Mouse (Mus musculus) embryonic facial prominence, embryonic 14.5 days (tissue): ENCODE measurements around the gene Hoxb5. TPM values are rescaled to one million over a fixed set of nuclear protein-coding genes. Genes with fewer than 3 reads are reported as not detected.

Experiments
- ATAC-seq: fragments of 200-750 bp; cut with Nextera tagmentation; 2 replicates; pipeline ENCODE4 v1.8.0; 2017; ENCODE audit warnings: low read depth, moderate number of reproducible peaks, moderate TSS enrichment
- DNase-seq: peaks from one replicate; pipeline ENCODE4 v3.0.0-alpha.2; 2015; ENCODE audit warnings: low spot score
- H3K27ac ChIP-seq: fragments of 300-500 bp; sonication (generic); replicated peaks from 2 replicates; pipeline ENCODE4 v1.5.1; 2014; ENCODE audit warnings: low read depth, mild to moderate bottlenecking, low read length, moderate library complexity
- H3K27me3 ChIP-seq: fragments of 300-500 bp; sonication (generic); replicated peaks from 2 replicates; pipeline ENCODE4 v1.6.1; 2014; ENCODE audit warnings: low read length; ENCODE audit not compliant: control insufficient read depth, insufficient read depth
- H3K36me3 ChIP-seq: fragments of 300-500 bp; sonication (generic); 2 replicates; pipeline ENCODE4 v1.6.1; 2014; ENCODE audit warnings: low read length, mixed read lengths; ENCODE audit not compliant: control insufficient read depth, insufficient read depth
- H3K4me1 ChIP-seq: fragments of 300-500 bp; sonication (generic); 2 replicates; pipeline ENCODE4 v1.6.1; 2014; ENCODE audit warnings: antibody characterized with exemption, low read length; ENCODE audit not compliant: control insufficient read depth, insufficient read depth
- H3K4me2 ChIP-seq: fragments of 300-500 bp; sonication (generic); 2 replicates; pipeline ENCODE4 v1.6.1; 2014; ENCODE audit warnings: low read depth, mild to moderate bottlenecking, low read length, moderate library complexity, mixed read lengths
- H3K4me3 ChIP-seq: fragments of 300-500 bp; sonication (generic); 2 replicates; pipeline ENCODE4 v1.5.1; 2014; ENCODE audit warnings: low read depth, mild to moderate bottlenecking, low read length
- H3K9ac ChIP-seq: fragments of 300-500 bp; sonication (generic); 2 replicates; pipeline ENCODE4 v1.6.1; 2014; ENCODE audit warnings: low read depth, mild to moderate bottlenecking, low read length, moderate library complexity, mixed read lengths
- H3K9me3 ChIP-seq: fragments of 300-500 bp; sonication (generic); 2 replicates; pipeline ENCODE4 v1.6.1; 2016; ENCODE audit warnings: low read length; ENCODE audit not compliant: control insufficient read depth
- whole genome bisulfite sequencing: fragments of 180-500 bp; shearing (Covaris S2); extraction: QIAGEN DNeasy Blood & Tissue Kit; methylation state at CpG from one replicate; pipeline ENCODE4 v1.1.7; 2014; 5-methylcytosine and 5-hydroxymethylcytosine counted together
- polyA plus RNA-seq: library from polyadenylated mRNA; unstranded; fragments of >200 nt; fragmentation: Nextera tagmentation; extraction: Ambion mirVana; gene quantifications from 2 replicates; pipeline ENCODE4 v1.2.1, GENCODE M21; 2014

The Hoxb5 gene
- polyA plus RNA-seq, 1 experiment from 2014 or later, result 1.8 TPM

DNA sequence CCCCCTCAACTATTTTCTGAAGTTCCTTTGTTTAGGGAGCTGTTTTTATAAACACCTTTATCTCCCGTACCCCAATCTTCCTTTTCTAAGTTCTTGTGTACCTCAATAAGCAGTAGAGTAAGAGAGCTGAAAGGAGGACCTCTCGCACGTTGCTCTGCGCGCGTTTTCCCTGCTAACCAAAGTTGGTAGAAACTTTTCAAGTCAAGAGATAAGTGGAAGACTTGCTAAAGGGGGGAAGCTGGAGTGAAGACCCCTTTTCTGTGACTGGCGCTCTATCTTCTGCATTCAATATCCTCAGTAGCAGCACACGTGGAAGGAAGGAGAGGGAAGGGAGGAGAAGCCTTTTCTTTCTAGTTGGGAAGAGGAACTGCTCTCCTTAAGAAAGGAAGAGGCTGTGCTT lies 21.8 kb downstream of the Hoxb5 start:
- peak overlapping the region; percentile 21; the same call in 1 of the 2 replicates for H3K4me2 ChIP-seq
- H3K27me3 ChIP-seq, result peaks cover 100% of the 10 kb centered on the region
- no peaks in the 10 kb centered on the region for H3K9me3 ChIP-seq
- ATAC-seq (no peak), DNase-seq (no peak)
- H3K9ac ChIP-seq, result no peak overlapping the region
- WGBS, result 5% methylated on average over 8 of the region's 8 CpGs
- no peak overlapping the region for H3K4me3 ChIP-seq
- no peaks in the 10 kb centered on the region for H3K4me1 ChIP-seq
- no peaks in the 10 kb centered on the region for H3K36me3 ChIP-seq
- H3K27ac ChIP-seq, result no peak overlapping the region; the same call in 1 of the 2 replicates

DNA sequence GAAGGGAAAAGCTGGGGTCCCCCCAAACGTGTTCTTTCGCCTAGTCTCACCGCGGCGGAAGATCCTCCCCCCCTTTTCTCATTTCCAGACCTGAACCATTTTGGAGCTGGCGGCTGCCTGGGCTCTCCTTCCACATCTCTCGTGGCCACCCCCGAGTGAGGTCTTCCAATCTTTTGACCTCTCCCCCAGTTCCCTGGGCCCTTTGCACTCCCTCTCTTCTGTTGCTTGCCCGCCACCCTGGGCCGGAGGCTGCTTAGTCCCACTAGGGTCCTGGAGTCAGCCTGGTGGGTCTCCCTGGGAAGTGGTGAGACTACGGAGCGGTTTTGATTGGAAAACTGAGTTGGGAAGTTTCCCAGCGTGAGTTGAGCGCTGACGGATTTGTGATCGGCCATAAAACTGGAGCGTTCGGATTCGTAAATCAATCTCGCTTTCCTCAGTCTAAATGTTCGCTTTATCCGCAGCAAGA lies 22.6 kb downstream of the Hoxb5 start:
- Histone ChIP-seq H3K9ac (peak overlapping the region; percentile 6; the same call in 1 of the 2 replicates), H3K4me1 (no peaks in the 10 kb centered on the region), H3K4me3 (peak overlapping the region; percentile 10; the same call in 1 of the 2 replicates), H3K27me3 (peaks cover 100% of the 10 kb centered on the region), H3K36me3 (no peaks in the 10 kb centered on the region), H3K4me2 (peak overlapping the region; percentile 21; the same call in 1 of the 2 replicates), H3K27ac (no peak overlapping the region; the same call in 1 of the 2 replicates), H3K9me3 (no peaks in the 10 kb centered on the region)
- WGBS, result 5% methylated on average over 22 of the region's 22 CpGs
- DNase-seq (no peak), ATAC-seq (no peak)

DNA sequence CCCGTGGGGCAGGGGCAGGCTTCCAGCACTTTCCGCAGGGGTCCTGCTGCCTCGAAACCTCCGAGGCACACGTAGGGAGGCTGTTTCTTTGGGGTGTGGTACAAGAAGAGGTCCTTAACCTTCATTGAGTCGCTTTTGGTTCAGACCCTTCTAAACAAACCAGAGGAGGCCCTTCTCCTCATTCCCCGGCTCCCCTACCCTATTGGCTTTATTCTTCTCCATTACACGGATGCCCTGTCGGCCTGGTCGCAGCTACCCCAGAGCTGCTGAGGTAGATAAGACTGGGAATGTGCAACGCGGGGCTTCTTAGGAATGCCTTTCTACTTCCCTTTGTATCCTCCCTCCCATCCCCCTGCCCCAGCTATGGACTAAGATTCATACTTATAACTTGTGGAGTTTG lies 23.6 kb downstream of the Hoxb5 start:
- H3K9ac ChIP-seq, result peak overlapping the region; percentile 6; the same call in 1 of the 2 replicates
- no peaks in the 10 kb centered on the region for H3K9me3 ChIP-seq
- ATAC-seq (no peak), DNase-seq (no peak)
- peaks cover 100% of the 10 kb centered on the region for H3K27me3 ChIP-seq
- WGBS, result 2% methylated on average over 12 of the region's 12 CpGs
- H3K4me2 ChIP-seq, result no peak overlapping the region; the same call in 1 of the 2 replicates
- no peaks in the 10 kb centered on the region for H3K4me1 ChIP-seq
- H3K4me3 ChIP-seq, result peak overlapping the region; percentile 1; the same call in 1 of the 2 replicates
- H3K27ac ChIP-seq, result no peak overlapping the region; the same call in 1 of the 2 replicates
- no peaks in the 10 kb centered on the region for H3K36me3 ChIP-seq

DNA sequence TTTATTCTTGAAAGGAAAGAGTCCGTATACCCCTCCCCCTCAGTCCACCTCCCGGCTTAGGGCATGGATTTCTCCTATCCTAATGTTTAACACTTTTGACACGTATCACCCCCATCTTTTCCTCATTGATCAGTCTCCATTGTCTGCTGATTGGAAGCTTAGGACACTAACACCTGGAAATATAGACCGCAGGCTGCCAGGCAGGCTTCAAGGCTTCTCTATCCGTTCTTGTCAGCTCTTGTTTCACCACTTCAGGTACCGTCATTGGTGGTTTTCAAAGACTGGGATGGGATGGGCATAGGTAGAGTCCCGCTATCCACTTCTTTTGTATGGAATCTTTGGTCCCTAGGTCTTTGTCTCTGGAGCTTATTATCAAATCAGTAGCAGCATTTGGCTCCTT lies 24.0 kb downstream of the Hoxb5 start:
- Histone ChIP-seq H3K36me3 (no peaks in the 10 kb centered on the region), H3K9me3 (no peaks in the 10 kb centered on the region), H3K4me3 (no peak overlapping the region), H3K4me1 (no peaks in the 10 kb centered on the region), H3K27me3 (peaks cover 100% of the 10 kb centered on the region), H3K4me2 (no peak overlapping the region), H3K27ac (no peak overlapping the region), H3K9ac (no peak overlapping the region)
- WGBS, result 7% methylated on average over 7 of the region's 7 CpGs
- ATAC-seq, result no peak
- no peak for DNase-seq

DNA sequence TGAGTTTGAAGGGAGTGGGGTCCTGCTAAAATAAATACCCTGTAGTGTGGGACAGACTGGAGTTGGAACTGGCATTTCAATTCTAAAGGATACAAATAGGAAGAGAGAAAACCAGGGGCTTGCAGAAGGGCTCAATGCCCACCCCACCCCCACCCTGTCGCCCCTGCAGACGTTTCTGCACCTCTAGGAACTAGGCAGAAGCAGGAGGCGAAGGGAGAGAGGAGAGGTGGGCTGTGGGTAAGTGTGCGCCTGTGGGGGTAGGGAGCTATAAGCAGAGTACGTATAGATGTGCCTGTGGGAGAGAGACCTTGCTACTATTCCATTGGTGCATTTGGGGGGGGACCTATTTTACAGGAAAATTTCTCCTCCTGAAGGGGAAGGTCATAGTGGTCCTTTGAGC lies 24.6 kb downstream of the Hoxb5 start:
- Histone ChIP-seq H3K27me3 (peaks cover 100% of the 10 kb centered on the region), H3K4me2 (no peak overlapping the region), H3K27ac (no peak overlapping the region), H3K4me3 (no peak overlapping the region), H3K9ac (no peak overlapping the region), H3K9me3 (no peaks in the 10 kb centered on the region), H3K4me1 (no peaks in the 10 kb centered on the region), H3K36me3 (no peaks in the 10 kb centered on the region)
- WGBS, result 7% methylated on average over 5 of the region's 5 CpGs
- DNase-seq, result no peak
- ATAC-seq, result no peak

DNA sequence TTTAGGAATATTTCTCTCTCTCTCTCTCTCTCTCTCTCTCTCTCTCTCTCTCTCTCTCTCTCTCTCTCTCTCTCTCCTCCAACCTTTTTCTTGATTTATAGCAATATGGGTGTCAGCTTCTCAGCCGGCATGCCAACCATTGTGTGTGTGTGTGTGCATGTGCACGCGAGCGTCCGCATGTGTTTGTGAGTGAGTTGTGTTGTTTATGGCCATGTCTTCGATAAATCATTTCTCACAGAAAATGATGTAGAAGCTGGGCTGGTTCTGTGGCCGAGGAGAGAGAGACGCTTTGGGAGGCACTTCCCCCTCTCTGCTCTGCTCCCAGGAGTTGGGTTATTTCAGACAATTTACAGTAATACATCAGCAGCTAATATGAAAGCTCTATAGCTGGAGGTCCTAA lies 25.5 kb downstream of the Hoxb5 start:
- H3K36me3 ChIP-seq, result no peaks in the 10 kb centered on the region
- no peaks in the 10 kb centered on the region for H3K9me3 ChIP-seq
- 8% methylated on average over 8 of the region's 8 CpGs for WGBS
- H3K4me1 ChIP-seq, result no peaks in the 10 kb centered on the region
- peaks cover 100% of the 10 kb centered on the region for H3K27me3 ChIP-seq
- H3K9ac ChIP-seq, result no peak overlapping the region
- ATAC-seq, result no peak
- H3K4me3 ChIP-seq, result no peak overlapping the region
- DNase-seq, result no peak
- H3K27ac ChIP-seq, result no peak overlapping the region; the same call in 1 of the 2 replicates
- no peak overlapping the region for H3K4me2 ChIP-seq

DNA sequence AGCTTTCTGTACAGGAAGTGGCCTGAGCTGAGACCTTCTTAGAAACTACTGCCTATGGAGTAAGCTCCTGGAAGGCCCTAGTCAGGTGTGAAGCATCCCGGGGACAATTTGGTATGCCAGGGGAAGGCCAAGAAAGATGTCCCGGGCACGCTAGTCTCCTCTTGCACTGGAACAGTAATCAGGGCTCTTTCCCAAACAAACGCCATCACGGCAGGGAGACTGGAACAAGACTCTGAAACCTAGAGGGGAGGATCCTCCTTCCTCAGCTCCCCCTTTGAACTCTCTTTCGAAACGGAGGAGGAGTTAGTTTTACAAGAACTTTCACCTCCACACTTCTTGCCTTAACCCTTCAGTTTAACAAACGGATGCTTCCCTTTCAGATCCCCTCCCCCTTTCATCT lies 29.0 kb downstream of the Hoxb5 start:
- no peaks in the 10 kb centered on the region for H3K9me3 ChIP-seq
- no peaks in the 10 kb centered on the region for H3K4me1 ChIP-seq
- H3K27ac ChIP-seq, result no peak overlapping the region
- H3K4me3 ChIP-seq, result 0 out of 2 replicates have a peak overlapping the region, but pooled peaks have one; percentile 3
- H3K9ac ChIP-seq, result no peak overlapping the region
- peaks cover 100% of the 10 kb centered on the region for H3K27me3 ChIP-seq
- ATAC-seq (no peak), DNase-seq (no peak)
- peak overlapping the region; percentile 37; the same call in 1 of the 2 replicates for H3K4me2 ChIP-seq
- H3K36me3 ChIP-seq, result no peaks in the 10 kb centered on the region
- under 1% methylated on average over 8 of the region's 8 CpGs for WGBS

DNA sequence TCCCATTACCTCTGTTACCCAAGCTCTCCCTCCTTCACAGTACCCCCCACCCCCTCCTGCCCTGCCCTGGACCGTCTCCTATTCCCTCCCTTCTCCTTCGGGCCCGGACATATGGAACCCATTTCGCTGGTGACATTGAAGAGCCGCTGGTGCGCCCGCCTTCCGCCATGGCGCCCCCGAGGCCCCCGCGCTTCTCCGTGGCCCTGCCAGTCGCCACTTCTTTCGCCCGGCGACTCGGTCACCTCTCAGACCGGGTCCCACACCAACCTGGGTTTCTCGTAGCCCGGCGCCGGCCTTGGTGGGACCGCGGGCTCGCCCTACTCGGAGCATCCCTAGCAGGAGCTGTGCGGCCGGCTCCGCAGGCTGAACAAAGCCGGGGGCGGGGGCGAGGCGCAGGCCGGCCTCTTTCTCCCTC lies 29.5 kb downstream of the Hoxb5 start:
- WGBS, result under 1% methylated on average over 24 of the region's 35 CpGs
- Histone ChIP-seq H3K36me3 (no peaks in the 10 kb centered on the region), H3K9me3 (no peaks in the 10 kb centered on the region), H3K4me2 (peak overlapping the region; percentile 37; the same call in 1 of the 2 replicates), H3K4me3 (peak overlapping the region; percentile 23), H3K27ac (no peak overlapping the region; the same call in 1 of the 2 replicates), H3K27me3 (peaks cover 100% of the 10 kb centered on the region), H3K9ac (peak overlapping the region; percentile 42; the same call in 1 of the 2 replicates), H3K4me1 (no peaks in the 10 kb centered on the region)
- DNase-seq (no peak), ATAC-seq (no peak)
